Mouse (Mus musculus) cerebellum, adult 9-11 months (tissue): ENCODE results near the gene Ppm1h.

ENCODE experiments used
- DNase-seq: peaks from one replicate; pipeline ENCODE4 v3.0.0; 2022

The Ppm1h gene

GRCm38 (mm10) chr10:122774169-122774568 is 95.6 kb downstream of the Ppm1h start:
- DNase-seq: no peak

- DNase-seq: no peak
These were observed 98.9 kb downstream of the Ppm1h start for GRCm38 (mm10) chr10:122777436-122777835.

DNA sequence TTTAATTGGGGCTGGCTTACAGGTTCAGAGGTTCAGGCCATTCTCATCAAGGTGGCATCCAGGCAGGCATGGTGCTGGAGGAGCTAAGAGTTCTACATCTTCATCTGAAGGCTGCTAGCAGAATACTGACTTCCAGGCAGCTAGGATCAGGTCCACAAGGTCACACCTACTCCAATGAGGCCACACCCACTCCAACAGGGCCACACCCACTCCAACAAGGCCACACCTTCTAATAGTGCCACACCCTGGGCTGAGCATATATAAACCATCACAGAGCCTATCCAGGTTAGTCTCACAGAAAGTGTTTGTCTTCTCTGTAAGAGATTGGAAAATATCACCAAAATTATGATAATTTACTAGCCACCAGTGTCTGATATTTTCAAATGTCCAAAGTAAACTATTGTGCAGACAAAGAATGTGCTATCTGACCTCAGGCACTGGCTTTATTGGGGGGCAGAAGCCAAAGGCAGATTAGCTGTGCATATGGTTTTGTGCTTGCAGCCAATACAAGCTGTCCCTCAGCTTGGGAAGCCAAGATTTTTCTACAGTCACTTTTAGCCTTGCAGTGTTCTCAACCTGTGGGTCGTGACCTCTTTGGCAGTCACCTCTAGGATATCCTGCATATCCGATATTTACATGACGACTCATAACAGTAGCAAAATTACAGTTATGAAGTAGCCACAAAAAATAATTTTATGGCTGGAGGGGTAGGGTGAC is 99.5 kb downstream of the Ppm1h start:
- DNase-seq: peak; percentile 52

DNA sequence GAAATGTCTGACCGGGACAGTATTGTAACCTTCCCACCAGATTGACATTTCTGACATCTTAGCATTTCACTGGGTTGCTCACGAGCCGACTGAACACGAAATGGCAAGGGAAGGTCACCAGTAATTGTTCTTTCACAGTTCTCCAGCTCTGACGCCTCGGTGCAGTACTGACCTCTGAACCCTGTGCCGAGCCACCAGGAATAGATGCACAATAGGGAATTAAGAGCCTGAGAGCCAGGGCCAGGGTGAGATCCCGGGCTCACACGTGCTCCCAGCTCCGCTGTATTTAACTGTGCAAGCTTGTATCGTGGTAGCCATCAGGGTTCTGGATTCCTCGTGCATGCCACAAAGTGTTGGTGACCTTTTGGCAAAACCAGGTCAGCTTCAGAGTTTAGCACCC is 100.8 kb downstream of the Ppm1h start:
- DNase-seq: no peak

DNA sequence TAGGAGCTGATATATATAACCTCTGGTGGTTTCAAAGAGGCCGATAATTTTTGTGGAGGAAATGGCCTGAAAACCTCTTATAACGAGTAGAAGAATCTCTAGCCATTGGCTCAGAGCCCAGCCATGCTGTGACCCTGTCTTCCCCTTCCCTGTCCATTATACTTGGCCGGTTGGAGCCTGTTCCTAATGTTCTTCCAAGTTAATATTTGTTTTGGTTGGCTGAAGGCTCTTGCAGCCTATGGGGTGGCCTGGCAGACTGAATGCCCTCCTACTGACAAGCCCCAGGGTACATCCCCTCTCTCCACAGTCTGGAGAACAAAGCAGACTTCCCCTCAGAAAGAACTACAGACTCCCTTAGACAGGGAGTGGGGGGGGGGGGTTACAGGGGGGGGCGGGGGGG is 104.2 kb downstream of the Ppm1h start:
- peak; percentile 78 for DNase-seq

DNA sequence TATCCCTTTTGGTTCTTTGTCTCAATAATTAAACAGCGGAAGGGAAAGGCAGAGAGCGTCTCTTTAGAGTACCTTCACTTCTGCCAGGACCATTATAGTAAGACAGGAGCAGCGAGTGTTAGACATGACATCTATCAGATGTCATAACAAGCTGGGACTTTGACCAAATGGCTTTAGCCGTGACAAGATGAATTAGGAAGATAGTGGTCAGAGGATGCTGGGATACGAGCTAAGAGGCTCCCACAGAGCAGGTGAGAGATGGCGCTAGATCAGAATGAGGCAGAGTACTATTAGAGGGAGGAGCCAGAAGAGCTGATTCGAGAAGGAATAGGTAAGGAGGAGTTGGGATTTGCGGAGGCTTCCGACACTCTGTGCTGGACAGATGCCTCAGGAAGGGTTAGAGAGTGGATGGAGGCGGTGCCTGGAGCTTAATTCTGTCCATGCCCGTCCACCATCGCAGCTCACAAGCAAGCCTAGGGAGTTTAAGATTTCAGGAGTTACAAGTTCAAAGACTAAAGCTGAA is 111.1 kb downstream of the Ppm1h start:
- DNase-seq: no peak

GRCm38 (mm10) chr10:122792021-122792966 is 113.7 kb downstream of the Ppm1h start:
- no peak for DNase-seq

DNA sequence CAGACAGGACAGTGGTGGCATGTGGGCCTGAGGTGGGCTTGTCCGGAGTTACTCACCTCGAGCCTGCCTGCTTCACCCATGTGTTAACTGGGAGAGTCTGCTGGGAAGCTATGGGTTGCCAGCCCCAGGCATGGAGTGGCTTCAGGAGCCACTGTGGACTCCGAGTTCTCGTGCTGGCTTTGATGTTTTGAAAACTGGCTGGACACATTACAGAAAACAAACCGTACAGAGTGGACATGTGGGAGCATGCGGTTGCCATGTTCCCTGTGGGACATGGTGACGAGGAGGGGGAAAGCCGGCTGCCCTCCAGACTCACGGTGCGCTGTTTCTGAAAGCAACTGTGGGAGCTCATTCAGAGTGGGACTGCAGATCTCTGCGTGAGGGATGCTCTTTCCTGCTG is 114.6 kb downstream of the Ppm1h start:
- no peak for DNase-seq

DNA sequence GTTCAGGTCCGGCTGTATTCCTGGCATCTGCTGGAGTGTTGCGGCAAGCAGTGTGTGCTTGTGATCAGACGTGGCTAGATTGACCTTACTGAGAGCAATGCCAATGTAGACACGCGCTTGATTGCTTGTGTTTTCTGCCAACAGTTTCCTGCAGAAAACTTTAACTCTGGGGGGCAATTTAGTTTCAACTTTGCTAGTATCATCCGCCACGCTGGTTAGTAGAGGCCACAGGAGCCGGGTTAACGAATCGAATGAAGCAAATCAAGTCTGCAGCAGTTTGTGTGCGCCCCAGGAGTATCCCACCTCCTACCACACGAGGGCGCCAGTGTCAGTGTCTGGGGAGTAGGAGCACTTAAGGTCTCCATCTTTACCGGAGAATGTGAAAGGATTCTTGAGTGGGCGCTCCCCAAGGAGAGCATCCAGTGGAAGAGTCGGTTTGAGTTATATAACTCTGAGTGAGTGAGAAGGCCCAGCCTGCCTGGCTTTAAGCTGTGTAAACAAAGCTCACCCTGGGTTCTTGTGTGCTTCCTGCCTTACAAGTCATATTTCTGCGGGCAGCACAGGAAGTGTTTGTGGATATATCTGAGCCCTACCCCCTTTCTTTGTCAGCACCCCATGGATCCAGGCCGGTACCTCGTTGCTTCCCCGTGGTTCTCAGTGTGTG is 115.8 kb downstream of the Ppm1h start:
- peak; percentile 71 for DNase-seq

GRCm38 (mm10) chr10:122797955-122798354 is 119.4 kb downstream of the Ppm1h start:
- no peak for DNase-seq

GRCm38 (mm10) chr10:122800003-122800731 is 121.6 kb downstream of the Ppm1h start:
- DNase-seq: no peak

GRCm38 (mm10) chr10:122800732-122801110 is 122.2 kb downstream of the Ppm1h start:
- no peak for DNase-seq

- DNase-seq: no peak
These were observed 123.7 kb downstream of the Ppm1h start for GRCm38 (mm10) chr10:122802218-122802617.

GRCm38 (mm10) chr10:122802901-122803300 is 124.3 kb downstream of the Ppm1h start:
- DNase-seq: no peak

GRCm38 (mm10) chr10:122803906-122804305 is 125.3 kb downstream of the Ppm1h start:
- peak; percentile 56 for DNase-seq

- no peak for DNase-seq
These were observed 127.3 kb downstream of the Ppm1h start for GRCm38 (mm10) chr10:122805866-122806265.

GRCm38 (mm10) chr10:122807127-122808105 is 128.9 kb downstream of the Ppm1h start:
- DNase-seq: peak; percentile 87

- DNase-seq: no peak
These were observed 129.6 kb downstream of the Ppm1h start for GRCm38 (mm10) chr10:122808186-122808585.

DNA sequence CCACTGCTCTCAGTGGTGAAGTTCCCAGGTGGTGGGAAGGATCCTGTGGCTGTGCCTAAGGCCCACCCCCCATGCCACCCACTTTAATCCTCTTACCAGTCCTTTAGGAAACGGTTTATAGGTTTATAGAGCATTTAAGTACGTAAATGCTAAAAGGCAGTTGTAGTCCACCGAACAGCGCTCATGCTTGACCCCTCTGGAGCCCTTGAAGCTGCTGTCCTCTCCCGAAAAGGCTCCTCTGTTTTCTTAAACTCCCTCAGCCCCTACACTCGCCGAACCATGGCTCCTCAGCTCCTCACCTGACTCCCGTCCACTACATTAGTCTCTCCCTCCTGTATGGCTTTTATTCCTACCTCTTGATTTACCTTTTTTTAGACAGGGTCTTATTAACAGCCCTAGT is 131.3 kb downstream of the Ppm1h start:
- no peak for DNase-seq

DNA sequence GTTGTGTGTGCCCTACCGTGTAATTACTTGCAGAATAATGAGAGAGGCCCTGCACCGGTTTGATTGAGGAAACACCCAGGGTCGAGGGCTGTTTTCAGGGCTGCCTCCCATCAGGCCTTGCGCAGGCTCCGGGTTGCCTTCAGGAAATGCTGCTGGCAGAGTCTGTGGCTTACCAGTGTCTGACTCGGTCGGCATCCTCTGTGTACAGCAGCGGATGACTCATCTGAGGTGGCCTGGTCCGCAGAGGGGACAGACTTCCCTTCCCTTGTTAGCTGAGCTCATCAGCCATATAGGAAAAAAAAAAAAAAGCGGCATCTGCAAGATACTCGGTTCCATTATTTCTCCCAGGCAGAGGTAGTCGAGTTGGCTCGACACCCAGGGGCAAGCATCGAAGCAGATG is 136.5 kb downstream of the Ppm1h start:
- DNase-seq: peak; percentile 76

GRCm38 (mm10) chr10:122817741-122818140 is 139.2 kb downstream of the Ppm1h start:
- no peak for DNase-seq
